Mouse (Mus musculus) heart, adult 2 months (tissue): ENCODE measurements around the gene Trim58. TPM values are rescaled to one million over a fixed set of nuclear protein-coding genes. Genes with fewer than 3 reads are reported as not detected.

ENCODE experiments used
- DNase-seq, 2 experiments: peaks; one replicate each; pipeline ENCODE4 v3.0.0; 2021
- H3K27ac ChIP-seq: fragments of 200-600 bp; 2 replicates; pipeline ENCODE4 v1.8.1; 2022
- H3K27me3 ChIP-seq: fragments of 200-500 bp; 2 replicates; pipeline ENCODE4 v1.6.1; 2012; ENCODE audit warnings: mild to moderate bottlenecking, low read length, inconsistent platforms, mixed read lengths; ENCODE audit not compliant: control insufficient read depth, insufficient read depth
- H3K36me3 ChIP-seq: fragments of 200-500 bp; 2 replicates; pipeline ENCODE4 v1.6.1; 2012; ENCODE audit warnings: low read length, inconsistent platforms; ENCODE audit not compliant: control insufficient read depth, insufficient read depth
- H3K4me1 ChIP-seq: fragments of 200-500 bp; 2 replicates; pipeline ENCODE4 v1.6.1; 2011; ENCODE audit warnings: low read length; ENCODE audit not compliant: control insufficient read depth, insufficient read depth
- H3K4me3 ChIP-seq: fragments of 200-600 bp; 2 replicates; pipeline ENCODE4 v1.8.1; 2022
- H3K79me2 ChIP-seq: fragments of 200-500 bp; replicated peaks from 2 replicates; pipeline ENCODE4 v1.6.1; 2012; ENCODE audit warnings: mild to moderate bottlenecking, inconsistent platforms, low read length, moderate library complexity, mixed read lengths; ENCODE audit not compliant: control insufficient read depth, insufficient read depth
- H3K9ac ChIP-seq: fragments of 200-500 bp; 2 replicates; pipeline ENCODE4 v1.6.1; 2012; ENCODE audit warnings: low read depth, mild to moderate bottlenecking, control low read depth, inconsistent platforms, low read length, mixed read lengths
- CTCF ChIP-seq: fragments of 200-600 bp; IDR thresholded peaks from 2 replicates; pipeline ENCODE4 v1.8.1; 2022; ENCODE audit warnings: antibody characterized with exemption, mild to moderate bottlenecking, moderate library complexity
- EP300 ChIP-seq: fragments of 200-500 bp; IDR thresholded peaks from 2 replicates; pipeline ENCODE4 v1.6.1; 2011; ENCODE audit warnings: low read depth, low read length, control low read depth; ENCODE audit not compliant: insufficient read depth
- POLR2A ChIP-seq: fragments of 200-500 bp; IDR thresholded peaks from 2 replicates; pipeline ENCODE4 v1.6.1; 2011; ENCODE audit warnings: mild to moderate bottlenecking, low read depth, low read length, control low read depth; ENCODE audit not compliant: insufficient read depth
- WGBS: fragments of 180-500 bp; shearing (Covaris S2); methylation state at CpG from one replicate; pipeline ENCODE4 v1.1.7; 2018; 5-methylcytosine and 5-hydroxymethylcytosine counted together
- intact Hi-C: fragments of 180-260 bp; cut with DNase I; formaldehyde crosslinking; loops from one replicate; pipeline ENCODE4 v1.15.1; 2025
- polyA plus RNA-seq: library from polyadenylated mRNA; depleted of rRNA; stranded (reverse); fragments of >200 nt; gene quantifications from 2 replicates; pipeline ENCODE4 v1.2.3, GENCODE M21; 2012; rRNA removed
- total RNA-seq, 2 experiments: library from RNA; stranded (reverse); gene quantifications; 2 replicates each; pipeline ENCODE4 v1.2.3; 2021

Gene Trim58
- total and polyA plus RNA-seq, 3 experiments = 0.06 to 0.20 TPM; not detected in 1

GRCm38 (mm10) chr11:58669252-58669651 lies 29.0 kb downstream of the Trim58 start:
- Histone ChIP-seq H3K9ac (no peak overlapping the region), H3K27ac (no peak overlapping the region), H3K4me3 (no peak overlapping the region), H3K36me3 (no peaks in the 10 kb centered on the region), H3K4me1 (no peaks in the 10 kb centered on the region), H3K27me3 (no peaks in the 10 kb centered on the region), H3K79me2 (no peaks in the 10 kb centered on the region)
- TF ChIP-seq EP300 = no peak
- peak; percentile 18; the same call in 1 of the 2 replicates for TF ChIP-seq CTCF
- no peak for TF ChIP-seq POLR2A
- DNase-seq = no peak
- intact Hi-C loops = no loop called here

- Histone ChIP-seq H3K4me1 (no peaks in the 10 kb centered on the region), H3K9ac (no peak overlapping the region), H3K79me2 (no peaks in the 10 kb centered on the region), H3K4me3 (no peak overlapping the region), H3K27me3 (no peaks in the 10 kb centered on the region), H3K36me3 (no peaks in the 10 kb centered on the region), H3K27ac (no peak overlapping the region)
- intact Hi-C loops = no loop called here
- 53% methylated on average over 4 of the region's 4 CpGs for WGBS
- TF ChIP-seq CTCF (peak; percentile 22; the same call in 1 of the 2 replicates), EP300 (no peak)
- DNase-seq = no peak
These were observed 31.6 kb downstream of the Trim58 start for GRCm38 (mm10) chr11:58671825-58672224.

GRCm38 (mm10) chr11:58680799-58681198 lies 40.5 kb downstream of the Trim58 start, which contains the start of gene Olfr320:
TSS of gene Olfr320 (plus strand) at chr11:58681099.
- Histone ChIP-seq H3K27me3 (no peaks in the 10 kb centered on the region; the same call in 1 of the 2 replicates), H3K4me3 (no peak within 1 kb of the TSS), H3K9ac (no peak within 1 kb of the TSS), H3K36me3 (no peaks in the 10 kb centered on the region), H3K4me1 (no peaks in the 10 kb centered on the region), H3K27ac (no peak within 1 kb of the TSS), H3K79me2 (no peaks in the 10 kb centered on the region)
- WGBS = 83% methylated on average over 1 of the region's 1 CpGs
- no peak for TF ChIP-seq CTCF
- no peak for DNase-seq
- intact Hi-C loops = no loop called here

- H3K27ac ChIP-seq = no peak within 1 kb of the TSS
- H3K4me1 ChIP-seq = no peaks in the 10 kb centered on the region
- H3K27me3 ChIP-seq = no peaks in the 10 kb centered on the region
- no peak within 1 kb of the TSS for H3K4me3 ChIP-seq
- TF ChIP-seq POLR2A = no peak
- TF ChIP-seq EP300 = no peak
- no peak for TF ChIP-seq CTCF
- no peaks in the 10 kb centered on the region for H3K36me3 ChIP-seq
- H3K79me2 ChIP-seq = no peaks in the 10 kb centered on the region
- DNase-seq = no peak
- WGBS = 72% methylated on average over 3 of the region's 3 CpGs
- H3K9ac ChIP-seq = no peak within 1 kb of the TSS
- intact Hi-C loops = no loop called here
These were observed 58.6 kb downstream of the Trim58 start, which contains the start of gene Olfr319 for GRCm38 (mm10) chr11:58698862-58699261. TSS of gene Olfr319 (plus strand) at chr11:58699162.

Other genes starting within 250 kb of the Trim58 start
- gene 1810065E05Rik, start 219.4 kb upstream of the Trim58 start, total RNA-seq = not detected
- not detected in 2 replicates for gene 1810065E05Rik, start 219.4 kb upstream of the Trim58 start, polyA plus RNA-seq
- not detected for gene Gm12253, start 207.9 kb upstream of the Trim58 start, total RNA-seq
- gene Gm12253, start 207.9 kb upstream of the Trim58 start, polyA plus RNA-seq = not detected in 2 replicates
- gene Lypd9, start 187.5 kb upstream of the Trim58 start, total RNA-seq = not detected
- not detected in 2 replicates for gene Lypd9, start 187.5 kb upstream of the Trim58 start, polyA plus RNA-seq
- gene Olfr30, start 178.2 kb upstream of the Trim58 start, total RNA-seq = not detected
- not detected in 2 replicates for gene Olfr30, start 178.2 kb upstream of the Trim58 start, polyA plus RNA-seq
- gene Olfr332, start 147.9 kb upstream of the Trim58 start, total RNA-seq = not detected
- gene Olfr332, start 147.9 kb upstream of the Trim58 start, polyA plus RNA-seq = not detected in 2 replicates
- not detected for gene Olfr331, start 137.9 kb upstream of the Trim58 start, total RNA-seq
- gene Olfr331, start 137.9 kb upstream of the Trim58 start, polyA plus RNA-seq = not detected in 2 replicates
- not detected for gene Olfr330, start 105.6 kb upstream of the Trim58 start, total RNA-seq
- gene Olfr330, start 105.6 kb upstream of the Trim58 start, polyA plus RNA-seq = not detected in 2 replicates
- gene Olfr329-ps, start 94.0 kb upstream of the Trim58 start, total RNA-seq = not detected
- gene Olfr329-ps, start 94.0 kb upstream of the Trim58 start, polyA plus RNA-seq = 0.15 and 0.27 TPM in 2 replicates
- gene Olfr328, start 84.8 kb upstream of the Trim58 start, total RNA-seq = not detected
- gene Olfr328, start 84.8 kb upstream of the Trim58 start, polyA plus RNA-seq = not detected in 2 replicates
- not detected for gene Olfr224, start 69.9 kb upstream of the Trim58 start, total RNA-seq
- 0.61 and 1.3 TPM in 2 replicates for gene Olfr224, start 69.9 kb upstream of the Trim58 start, polyA plus RNA-seq
- not detected for gene Olfr325, start 62.7 kb upstream of the Trim58 start, total RNA-seq
- not detected in 2 replicates for gene Olfr325, start 62.7 kb upstream of the Trim58 start, polyA plus RNA-seq
- not detected for gene Olfr324, start 45.4 kb upstream of the Trim58 start, total RNA-seq
- gene Olfr324, start 45.4 kb upstream of the Trim58 start, polyA plus RNA-seq = not detected in 2 replicates
- gene 2210407C18Rik, start 24.4 kb upstream of the Trim58 start, total RNA-seq = 10 to 100 TPM in 1 of 2 experiments, 1 to 10 TPM in 1; 7.6 to 11.4 TPM
- gene 2210407C18Rik, start 24.4 kb upstream of the Trim58 start, polyA plus RNA-seq = 1.5 and 3.6 TPM in 2 replicates
- gene Olfr323, start 10.0 kb upstream of the Trim58 start, total RNA-seq = not detected
- not detected in 2 replicates for gene Olfr323, start 10.0 kb upstream of the Trim58 start, polyA plus RNA-seq
- gene Olfr322, start 18.3 kb downstream of the Trim58 start, total RNA-seq = not detected
- not detected in 2 replicates for gene Olfr322, start 18.3 kb downstream of the Trim58 start, polyA plus RNA-seq
- gene Olfr320, start 40.6 kb downstream of the Trim58 start, total RNA-seq = not detected
- not detected in 2 replicates for gene Olfr320, start 40.6 kb downstream of the Trim58 start, polyA plus RNA-seq
- not detected for gene Olfr319, start 58.7 kb downstream of the Trim58 start, total RNA-seq
- not detected in 2 replicates for gene Olfr319, start 58.7 kb downstream of the Trim58 start, polyA plus RNA-seq
- not detected for gene Olfr318, start 83.5 kb downstream of the Trim58 start, total RNA-seq
- not detected in 2 replicates for gene Olfr318, start 83.5 kb downstream of the Trim58 start, polyA plus RNA-seq
- gene Olfr317, start 98.7 kb downstream of the Trim58 start, total RNA-seq = not detected
- not detected in 2 replicates for gene Olfr317, start 98.7 kb downstream of the Trim58 start, polyA plus RNA-seq
- gene Olfr316, start 112.3 kb downstream of the Trim58 start, total RNA-seq = not detected
- gene Olfr316, start 112.3 kb downstream of the Trim58 start, polyA plus RNA-seq = not detected in 2 replicates
- gene Olfr315, start 132.7 kb downstream of the Trim58 start, total RNA-seq = not detected
- not detected in 2 replicates for gene Olfr315, start 132.7 kb downstream of the Trim58 start, polyA plus RNA-seq
- not detected for gene Olfr314, start 142.5 kb downstream of the Trim58 start, total RNA-seq
- not detected in 2 replicates for gene Olfr314, start 142.5 kb downstream of the Trim58 start, polyA plus RNA-seq
- gene Fam183b, start 161.5 kb downstream of the Trim58 start, total RNA-seq = not detected
- gene Fam183b, start 161.5 kb downstream of the Trim58 start, polyA plus RNA-seq = 0.76 and 0.78 TPM in 2 replicates
- gene Olfr313, start 174.5 kb downstream of the Trim58 start, total RNA-seq = not detected
- not detected in 2 replicates for gene Olfr313, start 174.5 kb downstream of the Trim58 start, polyA plus RNA-seq
- not detected for gene Olfr312, start 188.8 kb downstream of the Trim58 start, total RNA-seq
- gene Olfr312, start 188.8 kb downstream of the Trim58 start, polyA plus RNA-seq = not detected in 2 replicates
- not detected for gene Olfr311, start 198.8 kb downstream of the Trim58 start, total RNA-seq
- gene Olfr311, start 198.8 kb downstream of the Trim58 start, polyA plus RNA-seq = not detected in 2 replicates
- gene Gm12258, start 206.7 kb downstream of the Trim58 start, total RNA-seq = 1 to 10 TPM in 1 of 2 experiments, under 1 TPM in 1; 0.77 to 1.3 TPM
- 1.3 and 2.8 TPM in 2 replicates for gene Gm12258, start 206.7 kb downstream of the Trim58 start, polyA plus RNA-seq
- 1 to 10 TPM; 2.1 TPM for gene 2810021J22Rik, start 226.8 kb downstream of the Trim58 start, total RNA-seq
- gene 2810021J22Rik, start 226.8 kb downstream of the Trim58 start, polyA plus RNA-seq = 3.1 TPM in 2 replicates